Mouse (Mus musculus) hindbrain, embryonic 16.5 days (tissue): Measurements from ENCODE around the gene Slc2a9. TPM values are rescaled to one million over a fixed set of nuclear protein-coding genes. Genes with fewer than 3 reads are reported as not detected.
A peak's percentile ranks its signal among the peaks of the same experiment; 100 is the strongest.

Experiments
- ATAC-seq: fragments of 200-750 bp; cut with Nextera tagmentation; 2 replicates; pipeline ENCODE4 v1.8.0; 2017; ENCODE audit warnings: moderate TSS enrichment, moderate library complexity
- H3K27ac ChIP-seq: fragments of 300-500 bp; sonication (generic); 2 replicates; pipeline ENCODE4 v1.5.1; 2014; ENCODE audit warnings: low read depth, mild to moderate bottlenecking, control low read depth, low read length, moderate library complexity
- H3K27me3 ChIP-seq: fragments of 300-500 bp; sonication (generic); replicated peaks from 2 replicates; pipeline ENCODE4 v1.6.1; 2014; ENCODE audit warnings: low read length; ENCODE audit not compliant: control insufficient read depth, insufficient read depth
- H3K36me3 ChIP-seq: fragments of 300-500 bp; sonication (generic); 2 replicates; pipeline ENCODE4 v1.6.1; 2014; ENCODE audit warnings: mild to moderate bottlenecking, low read length, moderate library complexity, mixed read lengths; ENCODE audit not compliant: control insufficient read depth, insufficient read depth
- H3K4me1 ChIP-seq: fragments of 300-500 bp; sonication (generic); 2 replicates; pipeline ENCODE4 v1.6.1; 2014; ENCODE audit warnings: low read depth, low read length; ENCODE audit not compliant: control insufficient read depth, insufficient read depth
- H3K4me2 ChIP-seq: fragments of 300-500 bp; sonication (generic); 2 replicates; pipeline ENCODE4 v1.6.1; 2014; ENCODE audit warnings: mild to moderate bottlenecking, low read length, control low read depth, moderate library complexity
- H3K4me3 ChIP-seq: fragments of 300-500 bp; sonication (generic); 2 replicates; pipeline ENCODE4 v1.5.1; 2014; ENCODE audit warnings: mild to moderate bottlenecking, low read length, control low read depth, moderate library complexity
- H3K9ac ChIP-seq: fragments of 300-500 bp; sonication (generic); 2 replicates; pipeline ENCODE4 v1.6.1; 2014; ENCODE audit warnings: low read depth, mild to moderate bottlenecking, control low read depth, low read length, moderate library complexity
- H3K9me3 ChIP-seq: fragments of 300-500 bp; sonication (generic); 2 replicates; pipeline ENCODE4 v1.6.1; 2014; ENCODE audit warnings: mild to moderate bottlenecking, low read length, moderate library complexity; ENCODE audit not compliant: control insufficient read depth
- WGBS: fragments of 180-500 bp; shearing (Covaris S2); extraction: QIAGEN DNeasy Blood & Tissue Kit; methylation state at CpG from one replicate; pipeline ENCODE4 v1.1.7; 2014; 5-methylcytosine and 5-hydroxymethylcytosine counted together
- polyA plus RNA-seq: library from polyadenylated mRNA; unstranded; fragments of >200 nt; fragmentation: Nextera tagmentation; extraction: Ambion mirVana; gene quantifications from 2 replicates; pipeline ENCODE4 v1.2.1, GENCODE M21; 2015

The Slc2a9 gene
- polyA plus RNA-seq, 1 experiment from 2014 or later = 0.44 TPM

GRCm38 (mm10) chr5:38350351-38350929, 152.5 kb downstream of the Slc2a9 start:
- no peaks in the 10 kb centered on the region for H3K36me3 ChIP-seq
- no peak overlapping the region for H3K9ac ChIP-seq
- H3K27me3 ChIP-seq = no peaks in the 10 kb centered on the region
- WGBS = 26% methylated on average over 5 of the region's 5 CpGs
- no peak overlapping the region for H3K4me3 ChIP-seq
- H3K4me2 ChIP-seq = no peak overlapping the region
- H3K4me1 ChIP-seq = no peaks in the 10 kb centered on the region
- H3K27ac ChIP-seq = no peak overlapping the region
- H3K9me3 ChIP-seq = no peaks in the 10 kb centered on the region
- ATAC-seq = no peak

DNA sequence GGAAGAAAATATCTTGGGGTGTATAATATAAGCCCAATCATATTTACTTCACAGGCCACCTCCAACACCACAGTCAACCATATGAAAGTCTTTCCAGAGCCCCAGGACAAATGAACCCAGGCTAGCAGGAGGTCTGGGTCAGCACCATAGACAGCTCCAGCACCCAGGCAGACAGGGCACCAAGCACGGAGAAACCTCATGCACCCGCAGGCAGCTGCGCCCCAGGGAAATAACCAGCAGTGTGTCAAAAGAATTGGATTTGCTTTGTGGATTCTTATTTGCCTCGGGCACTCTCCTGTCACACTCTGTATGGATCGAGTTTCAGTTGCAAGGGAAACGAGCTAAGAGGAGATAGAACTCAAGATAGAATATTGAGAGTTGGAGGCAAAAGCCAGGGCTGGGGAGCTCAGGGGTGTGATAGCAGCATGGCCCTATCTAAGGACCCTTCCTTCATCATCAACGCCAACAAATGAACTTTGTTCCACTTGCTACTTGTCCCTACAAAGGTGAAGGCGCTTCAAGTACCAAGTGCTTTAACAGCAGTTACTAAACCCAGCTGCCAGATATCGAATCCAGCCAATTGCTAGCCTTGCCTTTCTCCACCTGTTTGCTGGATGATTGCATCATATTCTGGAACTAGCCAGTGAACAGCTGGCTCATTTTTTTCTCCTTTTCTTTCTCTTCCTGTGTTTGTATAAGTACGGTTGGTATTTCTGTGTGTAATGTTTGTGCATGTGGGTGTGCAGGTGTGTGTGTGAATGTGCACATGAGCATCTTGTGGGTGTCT, 156.1 kb downstream of the Slc2a9 start:
- ATAC-seq = no peak

DNA sequence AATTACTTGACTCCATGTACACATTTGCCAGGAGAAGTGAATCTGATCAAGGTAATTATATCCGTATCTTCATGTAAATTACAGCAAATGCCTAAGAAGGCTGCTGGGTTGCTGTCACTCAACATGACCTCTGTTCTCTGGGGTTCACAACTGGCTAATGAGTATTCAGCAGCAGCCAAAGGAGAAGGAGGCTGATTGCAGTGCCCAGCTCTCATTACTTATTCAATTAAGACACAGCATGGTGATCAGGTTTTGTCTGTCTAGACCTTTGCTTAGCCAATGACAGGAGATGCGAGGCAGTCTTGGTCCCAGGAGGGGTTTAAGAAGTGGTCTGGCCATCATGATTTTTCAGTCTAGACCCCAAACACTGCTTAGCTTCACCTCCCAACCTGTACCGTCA, 159.8 kb downstream of the Slc2a9 start:
- no peaks in the 10 kb centered on the region for H3K9me3 ChIP-seq
- no peaks in the 10 kb centered on the region for H3K27me3 ChIP-seq
- H3K9ac ChIP-seq = no peak overlapping the region
- no peak overlapping the region for H3K4me2 ChIP-seq
- H3K27ac ChIP-seq = no peak overlapping the region
- H3K4me3 ChIP-seq = no peak overlapping the region
- H3K36me3 ChIP-seq = no peaks in the 10 kb centered on the region
- 40% methylated on average over 3 of the region's 3 CpGs for WGBS
- no peaks in the 10 kb centered on the region for H3K4me1 ChIP-seq
- ATAC-seq = no peak

More for the DNA sequence above, 156.1 kb downstream of the Slc2a9 start:
- Histone ChIP-seq H3K36me3 (no peaks in the 10 kb centered on the region), H3K4me2 (no peak overlapping the region), H3K9ac (no peak overlapping the region), H3K4me3 (no peak overlapping the region), H3K27ac (no peak overlapping the region), H3K9me3 (no peaks in the 10 kb centered on the region), H3K27me3 (no peaks in the 10 kb centered on the region), H3K4me1 (no peaks in the 10 kb centered on the region)
- WGBS = 35% methylated on average over 10 of the region's 10 CpGs

- ATAC-seq = no peak
- H3K36me3 ChIP-seq = no peaks in the 10 kb centered on the region
- H3K9me3 ChIP-seq = no peaks in the 10 kb centered on the region
- no peak overlapping the region for H3K27ac ChIP-seq
- no peaks in the 10 kb centered on the region for H3K27me3 ChIP-seq
- H3K4me3 ChIP-seq = no peak overlapping the region
- H3K4me1 ChIP-seq = no peaks in the 10 kb centered on the region
- WGBS = 45% methylated on average over 1 of the region's 1 CpGs
- H3K9ac ChIP-seq = no peak overlapping the region
- H3K4me2 ChIP-seq = no peak overlapping the region
Measured at GRCm38 (mm10) chr5:38334582-38334981, 168.4 kb downstream of the Slc2a9 start.

GRCm38 (mm10) chr5:38333381-38333780, 169.6 kb downstream of the Slc2a9 start:
- Histone ChIP-seq H3K9me3 (no peaks in the 10 kb centered on the region), H3K27me3 (no peaks in the 10 kb centered on the region), H3K27ac (no peak overlapping the region), H3K4me1 (no peaks in the 10 kb centered on the region), H3K4me2 (no peak overlapping the region), H3K36me3 (no peaks in the 10 kb centered on the region), H3K9ac (no peak overlapping the region), H3K4me3 (no peak overlapping the region)
- ATAC-seq = no peak
- WGBS = 82% methylated on average over 4 of the region's 4 CpGs

- Histone ChIP-seq H3K4me1 (peaks cover 4% of the 10 kb centered on the region), H3K27me3 (peaks cover 32% of the 10 kb centered on the region), H3K9ac (peak within 1 kb of the TSS; percentile 58), H3K9me3 (no peaks in the 10 kb centered on the region), H3K4me2 (peak within 1 kb of the TSS; percentile 83), H3K27ac (no peak within 1 kb of the TSS), H3K4me3 (peak within 1 kb of the TSS; percentile 50), H3K36me3 (no peaks in the 10 kb centered on the region)
- 3% methylated on average over 38 of the region's 67 CpGs for WGBS
- peak; percentile 42; the same call in 1 of the 2 replicates for ATAC-seq
Measured at GRCm38 (mm10) chr5:38318966-38319786, 183.8 kb downstream of the Slc2a9 start, which contains the start of gene Drd5. Gene Drd5, plus strand, starts transcription at chr5:38319367.

DNA sequence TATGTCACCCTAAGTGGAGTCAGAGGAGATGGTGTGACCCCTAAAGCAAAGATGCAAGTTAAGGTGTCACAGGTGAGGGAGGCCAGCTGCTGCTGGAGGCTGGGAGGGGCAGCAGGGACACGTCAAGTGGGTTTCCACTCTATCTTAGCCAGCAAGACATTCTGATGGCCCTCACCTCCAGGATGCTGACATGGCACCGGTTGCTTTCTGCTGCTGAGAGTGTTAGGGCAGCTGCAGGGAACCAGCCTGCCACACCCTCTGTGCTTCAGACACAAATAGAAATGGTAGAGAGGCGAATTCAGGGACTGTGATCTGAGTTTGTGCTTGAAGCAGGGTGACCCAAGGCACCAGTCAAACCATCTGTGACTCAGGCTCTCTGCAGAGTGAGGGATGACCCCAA, 193.1 kb downstream of the Slc2a9 start:
- Histone ChIP-seq H3K4me1 (no peaks in the 10 kb centered on the region), H3K9ac (no peak overlapping the region), H3K36me3 (no peaks in the 10 kb centered on the region), H3K4me3 (no peak overlapping the region), H3K27me3 (peaks cover 5% of the 10 kb centered on the region; the same call in 1 of the 2 replicates), H3K9me3 (no peaks in the 10 kb centered on the region), H3K4me2 (no peak overlapping the region), H3K27ac (no peak overlapping the region)
- ATAC-seq = no peak
- WGBS = 73% methylated on average over 3 of the region's 3 CpGs

- Histone ChIP-seq H3K4me3 (no peak overlapping the region), H3K4me1 (no peaks in the 10 kb centered on the region), H3K9ac (no peak overlapping the region), H3K27ac (no peak overlapping the region), H3K36me3 (no peaks in the 10 kb centered on the region), H3K27me3 (peaks cover 5% of the 10 kb centered on the region; the same call in 1 of the 2 replicates), H3K9me3 (no peaks in the 10 kb centered on the region), H3K4me2 (no peak overlapping the region)
- 59% methylated on average over 5 of the region's 5 CpGs for WGBS
- ATAC-seq = 0 out of 2 replicates have a peak, but pooled peaks have one; percentile 25
Measured at GRCm38 (mm10) chr5:38308873-38309272, 194.1 kb downstream of the Slc2a9 start.
